Mouse (Mus musculus) kidney, embryonic 15.5 days (tissue): ENCODE measurements around the gene Ctr9. TPM values are rescaled to one million over a fixed set of nuclear protein-coding genes. Genes with fewer than 3 reads are reported as not detected.

Source experiments
- ATAC-seq: fragments of 200-750 bp; cut with Nextera tagmentation; replicated peaks from 2 replicates; pipeline ENCODE4 v1.8.0; 2017; ENCODE audit warnings: moderate TSS enrichment; ENCODE audit not compliant: low FRiP score
- H3K27ac ChIP-seq: fragments of 300-500 bp; sonication (generic); 2 replicates; pipeline ENCODE4 v1.5.1; 2015; ENCODE audit warnings: mild to moderate bottlenecking, inconsistent platforms
- H3K27me3 ChIP-seq: fragments of 300-500 bp; sonication (generic); 2 replicates; pipeline ENCODE4 v1.6.1; 2015; ENCODE audit warnings: inconsistent platforms
- H3K36me3 ChIP-seq: fragments of 300-500 bp; sonication (generic); 2 replicates; pipeline ENCODE4 v1.6.1; 2015; ENCODE audit warnings: inconsistent platforms
- H3K4me1 ChIP-seq: fragments of 300-500 bp; sonication (generic); 2 replicates; pipeline ENCODE4 v1.6.1; 2015; ENCODE audit warnings: inconsistent platforms
- H3K4me2 ChIP-seq: fragments of 300-500 bp; sonication (generic); 2 replicates; pipeline ENCODE4 v1.6.1; 2015; ENCODE audit warnings: moderate library complexity, mild to moderate bottlenecking, inconsistent platforms
- H3K4me3 ChIP-seq: fragments of 300-500 bp; sonication (generic); replicated peaks from 2 replicates; pipeline ENCODE4 v1.5.1; 2015; ENCODE audit warnings: mild to moderate bottlenecking, inconsistent platforms
- H3K9ac ChIP-seq: fragments of 300-500 bp; sonication (generic); 2 replicates; pipeline ENCODE4 v1.6.1; 2015; ENCODE audit warnings: mild to moderate bottlenecking, inconsistent platforms
- H3K9me3 ChIP-seq: fragments of 300-500 bp; sonication (generic); replicated peaks from 2 replicates; pipeline ENCODE4 v1.6.1; 2016; ENCODE audit warnings: inconsistent platforms
- WGBS: fragments of 180-500 bp; shearing (Covaris S2); methylation state at CpG from one replicate; pipeline ENCODE4 v1.1.7; 2015; ENCODE audit warnings: mixed read lengths; 5-methylcytosine and 5-hydroxymethylcytosine counted together
- polyA plus RNA-seq: library from polyadenylated mRNA; unstranded; fragments of >200 nt; fragmentation: Nextera tagmentation; extraction: Ambion mirVana; gene quantifications from 2 replicates; pipeline ENCODE4 v1.2.1, GENCODE M21; 2015

Gene Ctr9
- polyA plus RNA-seq, 1 experiment from 2014 or later, result 78.1 TPM

- Histone ChIP-seq H3K27me3 (no peaks in the 10 kb centered on the region), H3K36me3 (no peaks in the 10 kb centered on the region), H3K27ac (no peak overlapping the region), H3K4me1 (no peaks in the 10 kb centered on the region), H3K9me3 (no peaks in the 10 kb centered on the region), H3K9ac (no peak overlapping the region), H3K4me2 (no peak overlapping the region), H3K4me3 (no peak overlapping the region)
- 82% methylated on average over 15 of the region's 15 CpGs for WGBS
- ATAC-seq, result no peak
Observed at GRCm38 (mm10) chr7:110998887-110999827, 29.6 kb upstream of the Ctr9 start.

GRCm38 (mm10) chr7:111004136-111004840 is 24.5 kb upstream of the Ctr9 start:
- no peaks in the 10 kb centered on the region for H3K4me1 ChIP-seq
- 89% methylated on average over 3 of the region's 3 CpGs for WGBS
- H3K9me3 ChIP-seq, result no peaks in the 10 kb centered on the region
- H3K27ac ChIP-seq, result no peak overlapping the region
- no peak overlapping the region for H3K9ac ChIP-seq
- ATAC-seq, result no peak
- H3K27me3 ChIP-seq, result no peaks in the 10 kb centered on the region
- H3K4me2 ChIP-seq, result no peak overlapping the region
- H3K36me3 ChIP-seq, result no peaks in the 10 kb centered on the region
- H3K4me3 ChIP-seq, result no peak overlapping the region

- H3K4me3 ChIP-seq, result no peak overlapping the region
- H3K9ac ChIP-seq, result no peak overlapping the region
- H3K4me2 ChIP-seq, result no peak overlapping the region
- no peaks in the 10 kb centered on the region for H3K27me3 ChIP-seq
- WGBS, result 72% methylated on average over 7 of the region's 7 CpGs
- H3K9me3 ChIP-seq, result no peaks in the 10 kb centered on the region
- H3K36me3 ChIP-seq, result no peaks in the 10 kb centered on the region
- H3K4me1 ChIP-seq, result peaks cover 2% of the 10 kb centered on the region; the same call in 1 of the 2 replicates
- no peak for ATAC-seq
- H3K27ac ChIP-seq, result no peak overlapping the region
Observed at GRCm38 (mm10) chr7:111014039-111014605, 14.6 kb upstream of the Ctr9 start.

GRCm38 (mm10) chr7:111014893-111015292 is 13.9 kb upstream of the Ctr9 start:
- ATAC-seq, result peak; percentile 89
- no peak overlapping the region for H3K4me2 ChIP-seq

GRCm38 (mm10) chr7:111015731-111016130 is 13.0 kb upstream of the Ctr9 start:
- Histone ChIP-seq H3K4me1 (peaks cover 2% of the 10 kb centered on the region; the same call in 1 of the 2 replicates), H3K9ac (no peak overlapping the region), H3K27me3 (no peaks in the 10 kb centered on the region), H3K4me2 (no peak overlapping the region), H3K4me3 (no peak overlapping the region), H3K36me3 (no peaks in the 10 kb centered on the region), H3K27ac (no peak overlapping the region), H3K9me3 (no peaks in the 10 kb centered on the region)
- 67% methylated on average over 5 of the region's 5 CpGs for WGBS
- no peak for ATAC-seq

More at GRCm38 (mm10) chr7:111014893-111015292, 13.9 kb upstream of the Ctr9 start:
- peaks cover 2% of the 10 kb centered on the region; the same call in 1 of the 2 replicates for H3K4me1 ChIP-seq
- no peaks in the 10 kb centered on the region for H3K27me3 ChIP-seq
- no peak overlapping the region for H3K27ac ChIP-seq
- no peaks in the 10 kb centered on the region for H3K9me3 ChIP-seq
- H3K36me3 ChIP-seq, result no peaks in the 10 kb centered on the region
- no peak overlapping the region for H3K4me3 ChIP-seq
- no peak overlapping the region for H3K9ac ChIP-seq
- WGBS, result 31% methylated on average over 5 of the region's 5 CpGs

GRCm38 (mm10) chr7:111016921-111017320 is 11.8 kb upstream of the Ctr9 start:
- Histone ChIP-seq H3K4me3 (no peak overlapping the region), H3K9me3 (no peaks in the 10 kb centered on the region), H3K9ac (no peak overlapping the region), H3K27ac (no peak overlapping the region), H3K36me3 (no peaks in the 10 kb centered on the region), H3K4me2 (no peak overlapping the region), H3K4me1 (peaks cover 3% of the 10 kb centered on the region; the same call in 1 of the 2 replicates), H3K27me3 (no peaks in the 10 kb centered on the region)
- WGBS, result 82% methylated on average over 3 of the region's 3 CpGs
- no peak for ATAC-seq

- WGBS, result 61% methylated on average over 4 of the region's 4 CpGs
- no peaks in the 10 kb centered on the region for H3K36me3 ChIP-seq
- no peaks in the 10 kb centered on the region for H3K27me3 ChIP-seq
- no peaks in the 10 kb centered on the region for H3K9me3 ChIP-seq
- no peak overlapping the region for H3K27ac ChIP-seq
- H3K4me3 ChIP-seq, result no peak overlapping the region
- no peak overlapping the region for H3K9ac ChIP-seq
- H3K4me1 ChIP-seq, result peaks cover 9% of the 10 kb centered on the region
- H3K4me2 ChIP-seq, result no peak overlapping the region
- ATAC-seq, result no peak
Observed at GRCm38 (mm10) chr7:111020814-111021213, 7.9 kb upstream of the Ctr9 start.

- Histone ChIP-seq H3K9ac (no peak overlapping the region), H3K4me3 (no peak overlapping the region), H3K27ac (peak overlapping the region; percentile 79), H3K27me3 (no peaks in the 10 kb centered on the region), H3K9me3 (no peaks in the 10 kb centered on the region), H3K4me2 (no peak overlapping the region), H3K36me3 (no peaks in the 10 kb centered on the region), H3K4me1 (peaks cover 12% of the 10 kb centered on the region)
- ATAC-seq, result no peak
- WGBS, result 41% methylated on average over 8 of the region's 8 CpGs
Observed at GRCm38 (mm10) chr7:111024068-111024594, 4.6 kb upstream of the Ctr9 start.

- Histone ChIP-seq H3K27ac (no peak overlapping the region), H3K4me3 (no peak overlapping the region), H3K36me3 (no peaks in the 10 kb centered on the region), H3K9ac (no peak overlapping the region), H3K4me2 (no peak overlapping the region), H3K4me1 (peaks cover 17% of the 10 kb centered on the region), H3K9me3 (no peaks in the 10 kb centered on the region), H3K27me3 (no peaks in the 10 kb centered on the region)
- 60% methylated on average over 4 of the region's 4 CpGs for WGBS
- ATAC-seq, result no peak
Observed at GRCm38 (mm10) chr7:111024912-111025311, 3.8 kb upstream of the Ctr9 start.

- WGBS, result under 1% methylated on average over 29 of the region's 29 CpGs
- H3K9ac ChIP-seq, result peak overlapping the region; percentile 67
Observed at GRCm38 (mm10) chr7:111029046-111029553, 349 bp downstream of the Ctr9 start.

GRCm38 (mm10) chr7:111048920-111049319 is 20.2 kb downstream of the Ctr9 start:
- H3K36me3 ChIP-seq, result peaks cover 96% of the 10 kb centered on the region
- H3K4me3 ChIP-seq, result no peak overlapping the region
- no peak overlapping the region for H3K9ac ChIP-seq
- no peak overlapping the region for H3K27ac ChIP-seq
- H3K4me1 ChIP-seq, result no peaks in the 10 kb centered on the region
- H3K27me3 ChIP-seq, result no peaks in the 10 kb centered on the region
- H3K9me3 ChIP-seq, result no peaks in the 10 kb centered on the region
- no peak overlapping the region for H3K4me2 ChIP-seq
- no peak for ATAC-seq
- WGBS, result 91% methylated on average over 5 of the region's 5 CpGs

More at GRCm38 (mm10) chr7:111029046-111029553, 349 bp downstream of the Ctr9 start:
- Histone ChIP-seq H3K27ac (peak overlapping the region; percentile 93), H3K36me3 (peaks cover 34% of the 10 kb centered on the region), H3K4me2 (peak overlapping the region; percentile 63), H3K4me3 (peak overlapping the region; percentile 78), H3K4me1 (peaks cover 15% of the 10 kb centered on the region), H3K9me3 (no peaks in the 10 kb centered on the region), H3K27me3 (no peaks in the 10 kb centered on the region)
- ATAC-seq, result peak; percentile 31
